Mouse (Mus musculus) heart, postnatal 4 days (tissue): ENCODE results near the gene Scoc. TPM values are rescaled to one million over a fixed set of nuclear protein-coding genes. Genes with fewer than 3 reads are reported as not detected.

Source experiments
- DNase-seq: peaks from one replicate; pipeline ENCODE4 v3.0.0; 2021
- total RNA-seq, 2 experiments: library from RNA; stranded (reverse); gene quantifications; 2 replicates each; pipeline ENCODE4 v1.2.3; 2021

Scoc gene
- total RNA-seq, 2 experiments from 2014 or later: 49.1 to 54.0 TPM

DNA sequence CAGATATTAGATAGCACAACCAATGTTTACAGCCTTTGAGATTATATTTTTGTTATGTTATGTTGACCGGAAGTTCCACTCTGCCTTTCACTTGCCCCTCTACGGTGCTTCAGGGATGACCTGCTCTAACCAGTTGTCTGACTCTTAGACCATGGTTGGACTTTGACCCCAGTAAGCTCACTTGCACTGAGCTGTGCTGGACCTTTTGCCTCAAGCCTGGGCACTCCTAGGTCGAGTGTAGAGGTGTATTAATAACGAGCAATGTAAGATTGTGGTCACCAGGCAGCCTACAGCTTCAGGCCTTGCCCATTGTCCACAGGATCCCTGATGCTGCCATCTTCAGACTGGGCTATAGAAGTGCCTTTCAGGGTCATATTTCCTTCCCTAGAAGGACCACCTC, 60.5 kb downstream of the Scoc start:
- no peak for DNase-seq

DNA sequence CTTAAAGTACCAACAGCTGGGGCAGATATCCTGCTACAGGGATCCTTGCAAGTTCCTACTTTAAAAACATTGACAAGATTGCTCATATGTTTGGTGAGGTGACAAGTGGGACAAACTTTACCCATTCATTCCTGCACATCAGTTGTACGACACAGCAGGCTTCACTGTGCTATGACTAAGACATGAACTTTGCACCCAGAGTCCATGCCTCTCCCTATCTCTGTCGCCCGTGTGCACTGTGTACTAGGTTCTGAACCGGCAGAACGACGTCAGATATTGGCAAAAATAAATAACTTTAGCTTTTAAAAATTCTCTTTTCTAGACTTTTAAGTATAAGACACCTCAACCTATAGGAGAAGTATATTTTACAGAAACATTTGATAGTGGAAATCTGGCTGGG, 61.5 kb downstream of the Scoc start:
- no peak for DNase-seq

DNA sequence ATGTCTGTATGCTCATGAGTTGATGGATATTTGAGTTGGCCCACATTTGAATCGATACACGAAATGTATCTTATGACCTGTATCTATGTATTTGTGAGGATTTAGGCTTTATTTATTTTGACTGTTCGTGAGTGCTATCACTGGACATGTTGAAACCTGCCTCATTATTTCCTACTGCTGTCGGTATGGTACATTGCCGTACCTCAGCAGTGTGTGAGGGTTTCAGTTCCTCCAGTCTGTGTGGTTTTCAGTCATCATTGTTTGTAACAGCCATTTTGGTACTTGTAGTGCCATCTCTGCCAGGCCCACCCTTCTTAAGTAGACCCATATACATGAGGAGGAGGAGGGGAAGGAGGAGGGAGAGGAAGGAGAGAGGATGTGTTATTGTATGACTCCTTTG, 63.9 kb downstream of the Scoc start:
- no peak for DNase-seq

DNA sequence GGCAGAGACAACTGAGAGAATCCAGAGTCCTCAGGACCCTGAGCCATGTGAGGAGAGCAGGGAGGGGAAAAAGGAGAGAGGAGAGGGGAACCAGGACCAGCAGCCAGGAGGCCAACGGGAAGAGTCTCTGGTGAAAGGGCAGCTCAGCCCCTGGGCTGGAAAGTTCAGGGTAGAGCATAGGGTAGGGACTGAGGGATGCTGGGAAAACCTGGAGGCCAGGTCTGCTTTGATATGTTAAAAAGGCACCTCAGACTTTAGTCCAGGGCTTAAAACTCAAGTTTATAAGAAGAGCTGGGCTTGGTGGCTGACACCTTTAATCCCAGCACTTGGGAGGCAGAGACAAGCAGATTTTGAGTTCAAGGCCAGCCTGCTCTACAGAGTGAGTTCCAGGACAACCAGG, 65.7 kb downstream of the Scoc start:
- no peak for DNase-seq

DNA sequence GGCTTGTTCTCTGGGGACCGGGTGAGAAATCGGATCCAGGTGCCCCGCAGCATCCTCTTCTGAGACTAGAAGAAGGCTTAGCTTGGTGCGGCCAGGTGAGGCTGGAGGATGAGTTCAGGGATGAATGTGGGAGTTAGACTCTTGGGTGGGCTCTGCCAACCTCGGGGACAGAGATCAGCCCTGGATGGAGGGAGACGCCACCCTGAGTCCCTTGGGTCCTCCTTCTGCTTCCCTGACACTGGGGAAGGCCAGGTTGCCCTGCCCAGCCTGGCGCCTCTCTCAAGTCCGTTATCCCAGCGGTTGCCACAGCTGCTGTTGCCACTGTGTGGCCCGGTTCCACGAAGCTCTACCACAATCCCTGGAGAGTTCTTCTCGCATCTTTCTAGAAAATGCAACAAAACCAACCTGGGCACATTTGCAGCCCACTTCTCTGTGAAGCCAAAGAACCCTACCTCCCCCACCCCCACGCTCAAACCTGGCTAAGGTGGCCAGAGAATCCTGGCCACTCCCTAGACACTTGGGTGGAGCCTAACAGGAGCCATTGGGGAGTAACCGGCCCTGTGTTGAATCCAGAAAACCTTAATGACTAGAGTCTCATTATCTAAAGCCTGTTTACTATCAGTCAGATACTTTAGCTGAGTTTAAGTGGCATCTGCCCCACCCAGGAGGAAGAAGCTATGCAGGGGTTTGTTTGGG, 68.0 kb downstream of the Scoc start:
- no peak for DNase-seq

DNA sequence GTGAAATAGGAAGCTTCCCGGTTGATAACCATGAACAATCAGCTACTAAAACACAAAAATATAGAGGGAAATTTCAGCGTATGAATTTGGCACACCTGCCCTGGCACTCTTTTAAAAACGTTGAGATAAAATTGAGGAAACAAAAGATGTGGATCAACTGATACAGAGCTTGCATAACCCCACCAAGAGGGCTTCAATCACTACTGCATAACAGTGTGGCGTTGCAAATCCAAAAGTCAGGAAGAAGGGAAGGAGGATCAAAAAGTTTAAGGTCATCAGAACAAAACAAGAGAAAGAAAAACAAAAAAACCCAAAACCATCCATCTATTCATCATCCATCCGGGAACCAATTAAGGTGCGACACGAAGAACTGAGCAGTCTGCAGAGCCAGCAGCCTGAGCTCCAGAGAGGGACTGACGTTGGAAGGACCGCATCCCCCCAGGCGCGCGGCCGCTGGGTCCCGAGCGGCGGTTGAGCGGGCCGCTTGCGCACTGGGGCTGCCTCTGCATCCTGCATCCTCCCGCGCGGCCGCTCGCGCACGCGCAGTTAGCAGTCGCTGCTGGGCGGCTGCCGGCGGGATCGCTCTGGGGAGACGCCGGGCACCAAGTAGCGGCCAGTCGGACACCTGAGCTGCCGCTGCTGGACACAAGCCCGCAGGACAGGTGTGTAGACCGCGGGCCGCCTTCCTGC, 68.7 kb downstream of the Scoc start, which contains the start of gene Clgn:
Gene Clgn, plus strand, starts transcription at position 552 of the 690 bp plus-strand sequence.
- peak; percentile 57 for DNase-seq

DNA sequence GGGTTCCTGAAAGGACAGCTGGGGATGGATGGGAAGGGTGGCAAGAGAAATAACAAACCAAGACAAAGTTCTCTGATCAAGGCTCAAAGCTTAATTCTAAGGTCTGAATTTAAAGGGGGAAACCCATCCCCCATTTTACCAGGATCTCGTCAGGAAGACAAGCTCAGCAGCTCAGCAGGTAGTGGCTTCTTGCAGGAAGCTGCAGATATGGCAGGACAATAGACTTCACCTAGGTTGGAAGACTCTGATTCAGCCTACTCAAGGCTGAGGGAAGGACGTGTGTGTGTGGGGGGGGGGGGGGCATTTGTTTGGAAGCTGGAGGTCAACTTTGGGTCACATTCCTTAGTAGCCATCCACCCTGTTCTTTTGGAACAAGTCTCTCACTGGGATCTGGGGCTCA, 75.3 kb downstream of the Scoc start:
- no peak for DNase-seq

DNA sequence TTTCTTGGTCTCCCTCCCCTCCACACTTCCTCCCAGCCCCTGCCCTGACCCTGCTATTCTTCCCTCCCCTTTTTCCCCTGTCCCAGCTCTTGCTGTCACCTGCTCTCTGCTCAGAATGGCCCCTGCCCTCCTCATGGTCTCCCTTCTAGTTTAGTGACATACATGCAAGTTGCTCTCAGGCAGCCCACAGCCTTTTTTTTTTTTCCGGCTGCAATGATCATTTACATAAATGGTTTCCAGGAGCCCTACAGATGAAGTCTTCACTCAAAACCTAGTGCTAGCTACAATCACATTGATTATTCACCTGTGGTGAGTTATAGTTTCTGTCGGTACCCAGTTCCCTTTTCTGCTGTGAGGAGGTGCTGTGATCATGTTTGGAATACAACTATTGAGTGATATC, 77.2 kb downstream of the Scoc start:
- DNase-seq: no peak

DNA sequence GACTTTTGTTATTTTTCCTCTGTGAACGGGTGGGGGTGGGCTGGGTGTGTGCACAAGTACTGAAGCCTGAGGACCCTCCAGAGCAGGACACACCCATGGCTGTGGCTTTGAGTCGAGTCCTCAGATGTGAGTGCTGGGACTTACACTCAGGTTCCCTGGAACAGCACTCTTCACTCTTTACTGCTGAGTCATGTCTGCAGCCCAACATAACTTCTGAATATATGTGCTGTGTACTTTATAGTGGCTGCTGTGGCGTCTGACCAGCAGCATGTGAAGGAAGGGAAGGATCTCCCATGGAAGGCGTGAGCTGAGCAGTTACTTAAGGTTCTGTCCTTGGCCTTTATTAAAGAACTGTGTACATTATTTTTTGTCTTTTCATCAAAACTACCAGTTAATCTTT, 78.0 kb downstream of the Scoc start:
- no peak for DNase-seq

Other genes starting within 250 kb of the Scoc start
- 10 to 100 TPM; 10.4 to 21.3 TPM for gene Ucp1, start 168.0 kb downstream of the Scoc start, total RNA-seq
- gene Elmod2, start 125.9 kb downstream of the Scoc start, total RNA-seq: 1 to 10 TPM; 8.3 to 9.5 TPM
- not detected for gene Mgat4d, start 109.9 kb downstream of the Scoc start, total RNA-seq
- gene Clgn, start 68.5 kb downstream of the Scoc start, total RNA-seq: not detected
- not detected for gene Olfr370, start 77.4 kb upstream of the Scoc start, total RNA-seq
- gene Ndufb7, start 108.3 kb upstream of the Scoc start, total RNA-seq: 100 to 1,000 TPM; 517 to 525 TPM
- 100 to 1,000 TPM; 162 to 169 TPM for gene Tecr, start 149.6 kb upstream of the Scoc start, total RNA-seq
- 10 to 100 TPM; 21.3 to 22.8 TPM for gene Dnajb1, start 149.8 kb upstream of the Scoc start, total RNA-seq
- gene Gipc1, start 194.3 kb upstream of the Scoc start, total RNA-seq: 10 to 100 TPM; 61.9 to 64.2 TPM
- 1 to 10 TPM in 1 of 2 experiments, under 1 TPM in 1; 0.33 to 1.1 TPM for gene Ptger1, start 208.3 kb upstream of the Scoc start, total RNA-seq
- gene Pkn1, start 240.8 kb upstream of the Scoc start, total RNA-seq: 10 to 100 TPM; 52.7 to 53.4 TPM